Mouse (Mus musculus) stomach, postnatal 0 days (tissue): ENCODE data around the gene Ghitm. TPM values are rescaled to one million over a fixed set of nuclear protein-coding genes. Genes with fewer than 3 reads are reported as not detected.
"Not testable (repeated sequence)": the region's sequence is repeated elsewhere in the genome, so short reads cannot be mapped to it uniquely, and the experiment has no call there.

Experiments
- ATAC-seq: fragments of 200-750 bp; cut with Nextera tagmentation; 2 replicates; pipeline ENCODE4 v1.8.0; 2017; ENCODE audit not compliant: low FRiP score, low TSS enrichment
- DNase-seq: peaks from one replicate; pipeline ENCODE4 v3.0.0-alpha.2; 2016; ENCODE audit warnings: low spot score
- H3K27ac ChIP-seq: fragments of 300-500 bp; sonication (generic); replicated peaks from 2 replicates; pipeline ENCODE4 v1.5.1; 2014; ENCODE audit warnings: mild to moderate bottlenecking, control low read depth
- H3K27me3 ChIP-seq: fragments of 300-500 bp; sonication (generic); 2 replicates; pipeline ENCODE4 v1.6.1; 2014; ENCODE audit warnings: low read length; ENCODE audit not compliant: control insufficient read depth, insufficient read depth
- H3K36me3 ChIP-seq: fragments of 300-500 bp; sonication (generic); 2 replicates; pipeline ENCODE4 v1.6.1; 2014; ENCODE audit warnings: low read length, mixed read lengths; ENCODE audit not compliant: control insufficient read depth, insufficient read depth
- H3K4me1 ChIP-seq: fragments of 300-500 bp; sonication (generic); replicated peaks from 2 replicates; pipeline ENCODE4 v1.6.1; 2014; ENCODE audit warnings: antibody characterized with exemption; ENCODE audit not compliant: control insufficient read depth, insufficient read depth
- H3K4me2 ChIP-seq: fragments of 300-500 bp; sonication (generic); replicated peaks from 2 replicates; pipeline ENCODE4 v1.6.1; 2014; ENCODE audit warnings: low read depth, mild to moderate bottlenecking, control low read depth, moderate library complexity
- H3K4me3 ChIP-seq: fragments of 300-500 bp; sonication (generic); 2 replicates; pipeline ENCODE4 v1.5.1; 2014; ENCODE audit warnings: low read depth, low read length, control low read depth
- H3K9ac ChIP-seq: fragments of 300-500 bp; sonication (generic); 2 replicates; pipeline ENCODE4 v1.6.1; 2014; ENCODE audit warnings: mild to moderate bottlenecking, low read length, control low read depth, mixed read lengths
- H3K9me3 ChIP-seq: fragments of 300-500 bp; sonication (generic); 2 replicates; pipeline ENCODE4 v1.6.1; 2016; ENCODE audit warnings: low read length; ENCODE audit not compliant: control insufficient read depth
- CTCF ChIP-seq: IDR thresholded peaks from 2 replicates; pipeline ENCODE4 v1.5.1; 2016; ENCODE audit warnings: antibody characterized with exemption, low read depth, mild to moderate bottlenecking, moderate library complexity
- EP300 ChIP-seq: optimal IDR thresholded peaks from 2 replicates; pipeline ENCODE3; 2016; ENCODE audit warnings: antibody characterized with exemption
- WGBS: fragments of 180-500 bp; shearing (Covaris S2); extraction: QIAGEN DNeasy Blood & Tissue Kit; methylation state at CpG from one replicate; pipeline ENCODE4 v1.1.7; 2014; 5-methylcytosine and 5-hydroxymethylcytosine counted together
- polyA plus RNA-seq: library from polyadenylated mRNA; unstranded; fragments of >200 nt; fragmentation: Nextera tagmentation; extraction: Ambion mirVana; gene quantifications from 2 replicates; pipeline ENCODE4 v1.2.1, GENCODE M21; 2015

Gene Ghitm
- polyA plus RNA-seq, 1 experiment from 2014 or later = 198 TPM

- Histone ChIP-seq H3K9me3 (no peaks in the 10 kb centered on the region), H3K27me3 (no peaks in the 10 kb centered on the region), H3K4me3 (no peak overlapping the region), H3K4me2 (no peak overlapping the region), H3K4me1 (no peaks in the 10 kb centered on the region), H3K36me3 (no peaks in the 10 kb centered on the region), H3K9ac (no peak overlapping the region), H3K27ac (no peak overlapping the region)
- WGBS = 48% methylated on average over 4 of the region's 4 CpGs
- ATAC-seq = no peak
- no peak for TF ChIP-seq EP300
- TF ChIP-seq CTCF = no peak
- DNase-seq = no peak
Observed at GRCm38 (mm10) chr14:37163277-37163956, 28.3 kb upstream of the Ghitm start.

- 0 out of 2 replicates have a peak, but pooled peaks cover 3% of the 10 kb centered on the region for H3K9me3 ChIP-seq
- H3K27ac ChIP-seq = no peak overlapping the region
- no peak overlapping the region for H3K9ac ChIP-seq
- H3K4me2 ChIP-seq = no peak overlapping the region
- no peaks in the 10 kb centered on the region for H3K27me3 ChIP-seq
- no peak for DNase-seq
- TF ChIP-seq CTCF (no peak), EP300 (no peak)
- H3K36me3 ChIP-seq = no peaks in the 10 kb centered on the region
- 89% methylated on average over 1 of the region's 1 CpGs for WGBS
- no peaks in the 10 kb centered on the region for H3K4me1 ChIP-seq
- ATAC-seq = no peak
- no peak overlapping the region for H3K4me3 ChIP-seq
Observed at GRCm38 (mm10) chr14:37154391-37154790, 19.3 kb upstream of the Ghitm start.

DNA sequence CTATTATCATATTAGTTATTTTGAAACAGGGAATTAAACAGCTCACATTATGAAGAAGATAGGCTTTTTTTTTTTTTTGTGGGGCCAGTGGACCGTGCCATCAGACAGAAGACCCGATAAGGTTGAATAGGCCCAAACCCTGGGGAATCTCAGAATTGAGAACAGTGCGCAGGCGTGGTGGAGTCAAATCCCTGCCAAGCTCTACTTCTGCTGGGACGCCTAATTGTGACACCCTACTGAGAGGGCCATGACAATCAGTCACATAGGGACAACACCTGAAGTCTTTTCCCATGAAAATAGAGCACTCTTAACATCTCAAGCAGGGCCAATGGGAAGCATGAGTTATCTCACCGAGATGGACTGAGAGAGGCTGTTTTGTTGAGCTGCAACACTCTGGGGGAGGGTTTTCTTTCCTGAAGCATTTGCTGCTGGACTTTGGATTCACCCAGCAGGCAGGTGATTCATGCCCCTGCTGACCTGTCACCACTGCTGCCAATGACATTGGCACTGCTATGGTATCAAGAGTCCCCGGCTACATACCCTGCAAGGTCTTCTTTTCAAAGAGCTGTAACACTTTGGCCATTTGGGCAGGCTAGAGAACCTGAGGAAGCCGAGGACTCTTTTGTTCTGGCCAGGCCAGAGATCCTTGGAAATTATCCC is 4.1 kb upstream of the Ghitm start:
- no peaks in the 10 kb centered on the region for H3K36me3 ChIP-seq
- WGBS = 80% methylated on average over 8 of the region's 8 CpGs
- no peaks in the 10 kb centered on the region for H3K9me3 ChIP-seq
- DNase-seq = no peak
- no peaks in the 10 kb centered on the region for H3K4me1 ChIP-seq
- ATAC-seq = no peak
- no peak overlapping the region for H3K27ac ChIP-seq
- H3K4me3 ChIP-seq = no peak overlapping the region
- no peak overlapping the region for H3K9ac ChIP-seq
- H3K27me3 ChIP-seq = no peaks in the 10 kb centered on the region
- H3K4me2 ChIP-seq = no peak overlapping the region
- no peak for TF ChIP-seq EP300
- TF ChIP-seq CTCF = no peak

DNA sequence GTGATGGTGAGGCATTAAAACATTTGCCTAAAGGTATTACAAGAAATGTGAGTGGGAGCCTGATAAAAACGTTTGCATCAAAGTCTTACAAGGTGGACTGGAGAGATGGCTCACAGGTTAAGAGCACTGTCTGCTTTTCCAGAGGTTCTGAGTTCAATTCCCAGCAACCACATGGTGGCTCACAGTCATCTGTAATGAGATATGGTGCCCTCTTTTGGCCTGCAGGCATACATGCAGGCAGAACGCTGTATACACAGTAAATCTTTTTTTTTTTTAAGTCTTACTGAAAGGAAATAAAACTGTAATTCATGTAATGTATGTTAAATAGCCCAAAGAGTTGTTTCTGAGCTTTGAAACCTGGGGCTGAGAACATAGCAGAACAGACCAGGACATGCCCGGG is 2.5 kb upstream of the Ghitm start:
- H3K36me3 ChIP-seq, H3K9me3 ChIP-seq, H3K4me2 ChIP-seq, H3K27me3 ChIP-seq, DNase-seq, H3K4me3 ChIP-seq, H3K27ac ChIP-seq, ATAC-seq, H3K4me1 ChIP-seq, H3K9ac ChIP-seq: not testable (repeated sequence)
- TF ChIP-seq CTCF = peak; percentile 12; the same call in 1 of the 2 replicates
- WGBS = 70% methylated on average over 2 of the region's 3 CpGs

GRCm38 (mm10) chr14:37136110-37136509 is 1.0 kb upstream of the Ghitm start:
- H3K4me1 ChIP-seq = no peaks in the 10 kb centered on the region
- H3K9ac ChIP-seq = no peak overlapping the region
- TF ChIP-seq EP300 (no peak), CTCF (no peak)
- WGBS = 75% methylated on average over 4 of the region's 4 CpGs
- H3K4me2 ChIP-seq = no peak overlapping the region
- no peak overlapping the region for H3K27ac ChIP-seq
- DNase-seq = no peak
- H3K36me3 ChIP-seq = 0 out of 2 replicates have a peak, but pooled peaks cover 2% of the 10 kb centered on the region
- no peak for ATAC-seq
- no peak overlapping the region for H3K4me3 ChIP-seq
- no peaks in the 10 kb centered on the region for H3K9me3 ChIP-seq
- no peaks in the 10 kb centered on the region for H3K27me3 ChIP-seq

DNA sequence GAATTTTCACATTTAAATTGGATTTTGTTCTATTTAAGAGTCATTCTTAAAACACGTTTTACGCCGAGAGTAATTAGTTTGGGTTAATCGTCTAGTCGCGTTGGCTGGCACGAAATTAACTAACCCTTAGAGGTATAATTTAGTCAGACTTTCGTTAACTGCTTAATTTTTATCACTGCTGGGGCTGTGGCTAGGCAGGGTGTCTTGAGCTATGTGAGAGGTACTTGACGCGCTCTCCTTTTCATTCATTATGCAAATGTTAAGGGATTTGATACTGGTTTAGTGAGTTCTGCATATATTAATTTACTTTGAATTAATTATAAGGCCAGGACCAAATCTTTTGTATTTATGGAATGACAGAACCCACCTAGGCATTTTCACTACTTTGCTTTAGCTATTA is 599 bp upstream of the Ghitm start:
- Histone ChIP-seq H3K27ac (peak overlapping the region; percentile 71; the same call in 1 of the 2 replicates), H3K27me3 (no peaks in the 10 kb centered on the region), H3K9ac (peak overlapping the region; percentile 65), H3K4me2 (peak overlapping the region; percentile 60), H3K4me1 (no peaks in the 10 kb centered on the region), H3K36me3 (0 out of 2 replicates have a peak, but pooled peaks cover 5% of the 10 kb centered on the region), H3K4me3 (peak overlapping the region; percentile 86), H3K9me3 (no peaks in the 10 kb centered on the region)
- no peak for ATAC-seq
- no peak for DNase-seq
- WGBS = 3% methylated on average over 10 of the region's 10 CpGs
- no peak for TF ChIP-seq CTCF
- no peak for TF ChIP-seq EP300
